Mouse (Mus musculus): ENCODE data around the gene Atxn10.

Gene Atxn10

GRCm38 (mm10) chr15:85336301-85336991 lies 401 bp downstream of the Atxn10 start:
- peak; percentile 89 for DNase-seq

- no peak for DNase-seq
Observed at GRCm38 (mm10) chr15:85337219-85337618, 1.2 kb downstream of the Atxn10 start.

GRCm38 (mm10) chr15:85337979-85338378 lies 1.9 kb downstream of the Atxn10 start:
- DNase-seq = no peak

- no peak for DNase-seq
Observed at GRCm38 (mm10) chr15:85342246-85342645, 6.2 kb downstream of the Atxn10 start.

GRCm38 (mm10) chr15:85344673-85345072 lies 8.6 kb downstream of the Atxn10 start:
- DNase-seq = no peak

GRCm38 (mm10) chr15:85347058-85347700 lies 11.1 kb downstream of the Atxn10 start:
- no peak for DNase-seq

GRCm38 (mm10) chr15:85350144-85350543 lies 14.1 kb downstream of the Atxn10 start:
- DNase-seq = no peak

GRCm38 (mm10) chr15:85354060-85354459 lies 18.0 kb downstream of the Atxn10 start:
- no peak for DNase-seq

- DNase-seq = no peak
Observed at GRCm38 (mm10) chr15:85356112-85356511, 20.1 kb downstream of the Atxn10 start.

GRCm38 (mm10) chr15:85357465-85358225 lies 21.6 kb downstream of the Atxn10 start:
- no peak for DNase-seq

- DNase-seq = no peak
Observed at GRCm38 (mm10) chr15:85359483-85359882, 23.4 kb downstream of the Atxn10 start.

GRCm38 (mm10) chr15:85359901-85360300 lies 23.9 kb downstream of the Atxn10 start:
- no peak for DNase-seq

GRCm38 (mm10) chr15:85364366-85364765 lies 28.3 kb downstream of the Atxn10 start:
- no peak for DNase-seq

GRCm38 (mm10) chr15:85366938-85367337 lies 30.9 kb downstream of the Atxn10 start:
- DNase-seq = peak; percentile 33

- no peak for DNase-seq
Observed at GRCm38 (mm10) chr15:85369765-85370164, 33.7 kb downstream of the Atxn10 start.

- peak; percentile 65 for DNase-seq
Observed at GRCm38 (mm10) chr15:85373125-85373524, 37.1 kb downstream of the Atxn10 start.

GRCm38 (mm10) chr15:85383477-85383876 lies 47.4 kb downstream of the Atxn10 start:
- DNase-seq = no peak

- DNase-seq = no peak
Observed at GRCm38 (mm10) chr15:85388696-85389095, 52.7 kb downstream of the Atxn10 start.

GRCm38 (mm10) chr15:85389915-85390314 lies 53.9 kb downstream of the Atxn10 start:
- DNase-seq = no peak

GRCm38 (mm10) chr15:85395360-85395759 lies 59.3 kb downstream of the Atxn10 start:
- no peak for DNase-seq

GRCm38 (mm10) chr15:85401926-85402325 lies 65.9 kb downstream of the Atxn10 start:
- peak; percentile 66 for DNase-seq

GRCm38 (mm10) chr15:85403256-85403731 lies 67.2 kb downstream of the Atxn10 start:
- peak; percentile 95 for DNase-seq

- no peak for DNase-seq
Observed at GRCm38 (mm10) chr15:85404739-85405138, 68.7 kb downstream of the Atxn10 start.

- no peak for DNase-seq
Observed at GRCm38 (mm10) chr15:85405567-85405966, 69.5 kb downstream of the Atxn10 start.

Data from layer of hippocampus, adult 9-11 months (tissue).